8 mouse cellular contexts compared by ENCODE assay signal in genomic region chr16:52243421-52243973, GRCm38 (mm10).
A peak's percentile ranks its signal among the peaks of the same experiment; 100 is the strongest.
DNase-seq lines count a peak whose midpoint lies in the region; ATAC-seq lines count a peak whose summit lies in the region.
"Had no signal": no experiment of that assay in that cellular context is flagged by ENCODE, and none has a peak within 500 bp of the region (broad histone marks: within the 10 kb centered on the region; RNA-seq: fewer than 3 reads in every experiment).

No protein-coding gene starts in this region.

- H3K9me3 ChIP-seq in hindbrain, embryonic 14.5 days (ENCODE audit: control insufficient read depth, low read length): no peaks in the 10 kb centered on the region
- H3K9me3 ChIP-seq in hindbrain, embryonic 12.5 days (replicated peaks): no peaks in the 10 kb centered on the region
- no peaks in the 10 kb centered on the region for H3K9me3 ChIP-seq in liver, embryonic 12.5 days (replicated peaks)
- H3K9me3 ChIP-seq in embryonic facial prominence, embryonic 11.5 days (replicated peaks; ENCODE audit: control insufficient read depth, low read length): no peaks in the 10 kb centered on the region
- H3K9me3 ChIP-seq in megakaryocyte, embryonic 14.5 days: peaks cover 10% of the 10 kb centered on the region; the same call in 1 of the 2 replicates
- H3K9me3 ChIP-seq: heart, embryonic 13.5 days had no signal

- no peaks in the 10 kb centered on the region for H3K4me1 ChIP-seq in hindbrain, embryonic 14.5 days (replicated peaks; ENCODE audit: control insufficient read depth, insufficient read depth, low read length)
- H3K4me1 ChIP-seq in hindbrain, embryonic 12.5 days: no peaks in the 10 kb centered on the region
- no peaks in the 10 kb centered on the region for H3K4me1 ChIP-seq in liver, embryonic 12.5 days
- no peaks in the 10 kb centered on the region for H3K4me1 ChIP-seq in embryonic facial prominence, embryonic 11.5 days (ENCODE audit: control insufficient read depth, insufficient read depth, low read length)
- no peaks in the 10 kb centered on the region for H3K4me1 ChIP-seq in megakaryocyte, embryonic 14.5 days
- H3K4me1 ChIP-seq: heart, embryonic 13.5 days had no signal

- H3K36me3 ChIP-seq in hindbrain, embryonic 14.5 days (replicated peaks; ENCODE audit: control insufficient read depth, insufficient read depth): no peaks in the 10 kb centered on the region
- H3K36me3 ChIP-seq in hindbrain, embryonic 12.5 days: no peaks in the 10 kb centered on the region
- H3K36me3 ChIP-seq in liver, embryonic 12.5 days: no peaks in the 10 kb centered on the region
- H3K36me3 ChIP-seq in embryonic facial prominence, embryonic 11.5 days (replicated peaks; ENCODE audit: control insufficient read depth, insufficient read depth, low read depth, low read length): no peaks in the 10 kb centered on the region
- no peaks in the 10 kb centered on the region for H3K36me3 ChIP-seq in megakaryocyte, embryonic 14.5 days (replicated peaks; ENCODE audit: low read length)
- H3K36me3 ChIP-seq: heart, embryonic 13.5 days had no signal

- ATAC-seq in hindbrain, embryonic 14.5 days (ENCODE audit: low FRiP score): peak; percentile 24; the same call in 1 of the 2 replicates
- no peak for ATAC-seq in hindbrain, embryonic 12.5 days (ENCODE audit: low FRiP score)
- ATAC-seq in liver, embryonic 12.5 days: 0 out of 2 replicates have a peak, but pooled peaks have one; percentile 13
- peak; percentile 62; the same call in 1 of the 2 replicates for ATAC-seq in embryonic facial prominence, embryonic 11.5 days (replicated peaks; ENCODE audit: insufficient number of reproducible peaks, low FRiP score, low TSS enrichment, low read depth)

- H3K9ac ChIP-seq in hindbrain, embryonic 14.5 days: no peak overlapping the region
- no peak overlapping the region for H3K9ac ChIP-seq in hindbrain, embryonic 12.5 days
- no peak overlapping the region for H3K9ac ChIP-seq in liver, embryonic 12.5 days
- H3K9ac ChIP-seq in embryonic facial prominence, embryonic 11.5 days (replicated peaks; ENCODE audit: low read length): no peak overlapping the region
- H3K9ac ChIP-seq: heart, embryonic 13.5 days had no signal

- H3K27me3 ChIP-seq in hindbrain, embryonic 14.5 days (ENCODE audit: control insufficient read depth, insufficient read depth, low read length): no peaks in the 10 kb centered on the region
- no peaks in the 10 kb centered on the region for H3K27me3 ChIP-seq in hindbrain, embryonic 12.5 days
- H3K27me3 ChIP-seq in liver, embryonic 12.5 days (replicated peaks): no peaks in the 10 kb centered on the region
- no peaks in the 10 kb centered on the region for H3K27me3 ChIP-seq in embryonic facial prominence, embryonic 11.5 days (ENCODE audit: control insufficient read depth, insufficient read depth, low read length)
- no peaks in the 10 kb centered on the region for H3K27me3 ChIP-seq in megakaryocyte, embryonic 14.5 days (replicated peaks)
- H3K27me3 ChIP-seq: heart, embryonic 13.5 days had no signal

- H3K4me2 ChIP-seq in hindbrain, embryonic 14.5 days (replicated peaks): no peak overlapping the region
- no peak overlapping the region for H3K4me2 ChIP-seq in hindbrain, embryonic 12.5 days (replicated peaks)
- H3K4me2 ChIP-seq in liver, embryonic 12.5 days: no peak overlapping the region
- no peak overlapping the region for H3K4me2 ChIP-seq in embryonic facial prominence, embryonic 11.5 days (ENCODE audit: low read depth, low read length)
- H3K4me2 ChIP-seq: heart, embryonic 13.5 days had no signal

- no peak overlapping the region for H3K4me3 ChIP-seq in hindbrain, embryonic 14.5 days (replicated peaks; ENCODE audit: low read length)
- H3K4me3 ChIP-seq in hindbrain, embryonic 12.5 days: no peak overlapping the region
- H3K4me3 ChIP-seq in liver, embryonic 12.5 days: no peak overlapping the region
- no peak overlapping the region for H3K4me3 ChIP-seq in embryonic facial prominence, embryonic 11.5 days (ENCODE audit: low read depth, low read length)
- H3K4me3 ChIP-seq in megakaryocyte, embryonic 14.5 days (replicated peaks): peak overlapping the region; percentile 33
- H3K4me3 ChIP-seq: heart, embryonic 13.5 days had no signal

- DNase-seq in hindbrain, embryonic 14.5 days (ENCODE audit: low spot score): no peak
- no peak for DNase-seq in liver
- no peak for DNase-seq in embryonic facial prominence, embryonic 11.5 days (ENCODE audit: low spot score)
- DNase-seq in right cerebral cortex, postnatal 25 days: no peak

- WGBS in hindbrain, embryonic 14.5 days: 88% methylated on average over 4 of the region's 4 CpGs
- 83% methylated on average over 4 of the region's 4 CpGs for WGBS in hindbrain, embryonic 12.5 days
- 73% methylated on average over 4 of the region's 4 CpGs for WGBS in liver, embryonic 12.5 days (ENCODE audit: insufficient replicate concordance)
- WGBS in embryonic facial prominence, embryonic 11.5 days: 82% methylated on average over 4 of the region's 4 CpGs

- no peak overlapping the region for H3K27ac ChIP-seq in hindbrain, embryonic 14.5 days
- no peak overlapping the region for H3K27ac ChIP-seq in hindbrain, embryonic 12.5 days
- no peak overlapping the region for H3K27ac ChIP-seq in liver, embryonic 12.5 days
- H3K27ac ChIP-seq in embryonic facial prominence, embryonic 11.5 days (replicated peaks; ENCODE audit: low read depth, low read length): no peak overlapping the region
- H3K27ac ChIP-seq: heart, embryonic 13.5 days had no signal
